Mouse (Mus musculus) MEL (cell line): ENCODE measurements around the gene Olfr204. TPM values are rescaled to one million over a fixed set of nuclear protein-coding genes. Genes with fewer than 3 reads are reported as not detected.

Source experiments
- DNase-seq: peaks from one replicate; pipeline ENCODE4 v3.0.0; 2011; ENCODE audit warnings: low read depth, low spot score
- H3K27ac ChIP-seq: 2 replicates; pipeline ENCODE4 v1.5.1; 2012; ENCODE audit warnings: low read depth, mild to moderate bottlenecking, control low read depth, low read length, moderate library complexity; ENCODE audit not compliant: control insufficient read depth
- H3K27me3 ChIP-seq, 2 experiments: fragments of 150-350 bp in 1 of 2; sonication (generic) in 1 of 2; 2 replicates each; pipeline ENCODE4 v1.6.1; 2012; ENCODE audit warnings: low read length in 2 of 2, mild to moderate bottlenecking in 2 of 2, improper control_type of control experiment in 1 of 2, moderate library complexity in 1 of 2; ENCODE audit not compliant: insufficient read depth in 2 of 2, control insufficient read depth in 1 of 2
- H3K36me3 ChIP-seq, 2 experiments: 2 replicates each; pipeline ENCODE4 v1.6.1; 2012 to 2014; ENCODE audit warnings: low read length in 2 of 2, improper control_type of control experiment in 1 of 2, inconsistent platforms in 1 of 2, mild to moderate bottlenecking in 1 of 2; ENCODE audit not compliant: insufficient read depth in 2 of 2, control insufficient read depth in 1 of 2
- H3K4me1 ChIP-seq, 2 experiments: fragments of 150-350 bp in 1 of 2; sonication (generic) in 1 of 2; 2 replicates each; pipeline ENCODE4 v1.6.1; 2012; ENCODE audit warnings: low read length in 2 of 2, improper control_type of control experiment in 1 of 2, mild to moderate bottlenecking in 1 of 2; ENCODE audit not compliant: insufficient read depth in 2 of 2, control insufficient read depth in 1 of 2
- H3K4me3 ChIP-seq, 2 experiments: fragments of 150-350 bp in 1 of 2; sonication (generic) in 1 of 2; 2 replicates each; pipeline ENCODE4 v1.5.1; 2012; ENCODE audit warnings: low read depth in 2 of 2, low read length in 2 of 2, mild to moderate bottlenecking in 2 of 2, moderate library complexity in 2 of 2, control low read depth in 1 of 2, improper control_type of control experiment in 1 of 2; ENCODE audit not compliant: control insufficient read depth in 1 of 2, insufficient read depth in 1 of 2
- H3K79me2 ChIP-seq: 2 replicates; pipeline ENCODE4 v1.6.1; 2012; ENCODE audit warnings: mild to moderate bottlenecking, low read length, moderate library complexity; ENCODE audit not compliant: control insufficient read depth, poor library complexity, insufficient read depth
- H3K9ac ChIP-seq: 2 replicates; pipeline ENCODE4 v1.6.1; 2012; ENCODE audit warnings: low read depth, mild to moderate bottlenecking, control low read depth, low read length, moderate library complexity; ENCODE audit not compliant: control insufficient read depth, poor library complexity, severe bottlenecking
- H3K9me3 ChIP-seq: fragments of 150-350 bp; sonication (generic); replicated peaks from 2 replicates; pipeline ENCODE4 v1.6.1; 2012; ENCODE audit warnings: mild to moderate bottlenecking, low read length, improper control_type of control experiment, moderate library complexity; ENCODE audit not compliant: insufficient read depth
- BHLHE40 ChIP-seq: IDR thresholded peaks from 2 replicates; pipeline ENCODE4 v1.6.1; 2012; ENCODE audit warnings: low read depth, mild to moderate bottlenecking, inconsistent platforms, low read length, improper control_type of control experiment, borderline replicate concordance
- CHD2 ChIP-seq: IDR thresholded peaks from 2 replicates; pipeline ENCODE4 v1.6.1; 2011; ENCODE audit warnings: low read length, improper control_type of control experiment
- CTCF ChIP-seq, 3 experiments: IDR thresholded peaks in 2 of 3; conservative IDR thresholded peaks in 1 of 3; 2 replicates each; pipeline ENCODE4 v1.5.1; 2011 to 2012; ENCODE audit warnings: low read length in 3 of 3, low read depth in 2 of 3, mild to moderate bottlenecking in 2 of 3, improper control_type of control experiment in 1 of 3, inconsistent platforms in 1 of 3, mixed read lengths in 1 of 3, moderate library complexity in 1 of 3; ENCODE audit not compliant: control insufficient read depth in 1 of 3, insufficient read depth in 1 of 3, poor library complexity in 1 of 3, severe bottlenecking in 1 of 3
- EP300 ChIP-seq, 2 experiments: IDR thresholded peaks; 2 replicates each; pipeline ENCODE4 v1.6.1; 2011; ENCODE audit warnings: improper control_type of control experiment in 2 of 2, low read length in 2 of 2, low read depth in 1 of 2, mild to moderate bottlenecking in 1 of 2
- ETS1 ChIP-seq: IDR thresholded peaks from 2 replicates; pipeline ENCODE4 v1.6.1; 2012; ENCODE audit warnings: low read depth, mild to moderate bottlenecking, inconsistent platforms, low read length, improper control_type of control experiment, moderate library complexity
- GATA1 ChIP-seq: IDR thresholded peaks from 2 replicates; pipeline ENCODE4 v1.6.1; 2011; ENCODE audit warnings: low read depth, low read length, improper control_type of control experiment
- KAT2A ChIP-seq: conservative IDR thresholded peaks from 2 replicates; pipeline ENCODE4 v1.6.1; 2012; ENCODE audit warnings: low read depth, low read length, improper control_type of control experiment, inconsistent platforms
- MYC ChIP-seq: IDR thresholded peaks from 2 replicates; pipeline ENCODE4 v1.6.1; 2011; ENCODE audit warnings: low read depth, mild to moderate bottlenecking, low read length, improper control_type of control experiment, moderate library complexity
- NELFE ChIP-seq: IDR thresholded peaks from 2 replicates; pipeline ENCODE4 v1.6.1; 2011; ENCODE audit warnings: low read depth, low read length, improper control_type of control experiment
- POLR2AphosphoS2 ChIP-seq: IDR thresholded peaks from 2 replicates; pipeline ENCODE4 v1.6.1; 2011; ENCODE audit warnings: low read length, improper control_type of control experiment
- RCOR1 ChIP-seq: IDR thresholded peaks from 2 replicates; pipeline ENCODE4 v1.6.1; 2012; ENCODE audit warnings: low read depth, mild to moderate bottlenecking, inconsistent platforms, low read length, improper control_type of control experiment
- TAL1 ChIP-seq: IDR thresholded peaks from 2 replicates; pipeline ENCODE4 v1.6.1; 2012; ENCODE audit warnings: mild to moderate bottlenecking, inconsistent platforms, low read length, moderate library complexity, mixed read lengths
- TBP ChIP-seq: IDR thresholded peaks from 2 replicates; pipeline ENCODE4 v1.8.0; 2011; ENCODE audit warnings: low read depth, low read length, improper control_type of control experiment
- TCF12 ChIP-seq: IDR thresholded peaks from 2 replicates; pipeline ENCODE4 v1.6.1; 2014; ENCODE audit warnings: low read depth, mild to moderate bottlenecking, inconsistent platforms, low read length, improper control_type of control experiment, moderate library complexity
- USF1 ChIP-seq: IDR thresholded peaks from 2 replicates; pipeline ENCODE4 v1.6.1; 2014; ENCODE audit warnings: low read depth, mild to moderate bottlenecking, inconsistent platforms, low read length, improper control_type of control experiment, moderate library complexity
- polyA plus RNA-seq, 2 experiments: library from polyadenylated mRNA; stranded (reverse) in 1 of 2; unstranded in 1 of 2; fragments of >175 nt in 1 of 2; fragments of >200 nt in 1 of 2; gene quantifications; 2 replicates each; pipeline versions ENCODE4 v1.2.1 to v1.2.4; 2012; ENCODE audit warnings: low replicate concordance in 2 of 2, low read depth in 1 of 2; ENCODE audit not compliant: insufficient read length in 2 of 2, insufficient read depth in 1 of 2, missing spikeins in 1 of 2
- total RNA-seq: library from RNA; depleted of rRNA; stranded (reverse); fragments of 300-350 nt; gene quantifications from 2 replicates; pipeline ENCODE4 v1.2.3, GENCODE M21; 2012; rRNA removed

Olfr204 gene
- not detected in 2 replicates for total RNA-seq
- polyA plus RNA-seq: not detected

DNA sequence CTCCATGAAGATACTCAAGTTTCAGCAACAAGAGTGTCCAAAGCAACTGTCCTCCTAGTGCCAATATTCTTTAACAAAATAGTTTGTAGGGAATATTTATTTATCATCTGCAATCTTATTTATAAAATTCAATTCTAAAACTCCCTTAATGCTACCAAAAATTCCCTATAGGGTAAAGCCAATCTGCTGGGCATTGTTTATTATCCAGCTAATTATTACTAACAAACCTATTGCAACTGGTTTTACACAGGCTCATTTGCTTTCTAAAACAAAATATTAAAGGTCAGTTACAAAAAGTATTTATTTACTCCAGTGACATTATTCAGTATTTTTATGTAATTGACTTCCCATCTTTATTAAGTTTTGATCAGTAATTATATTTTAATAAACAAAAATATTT lies at the start of gene Olfr204:
Gene Olfr204 (minus strand): TSS at position 101 of the 400 bp plus-strand sequence.
- TF ChIP-seq KAT2A (no peak), POLR2AphosphoS2 (no peak), GATA1 (no peak), TBP (no peak), BHLHE40 (no peak), TCF12 (no peak), TAL1 (no peak)
- H3K79me2 ChIP-seq: no peaks in the 10 kb centered on the region
- H3K9ac ChIP-seq: no peak within 1 kb of the TSS
- H3K4me3 ChIP-seq: no peak within 1 kb of the TSS
- H3K36me3 ChIP-seq: no peaks in the 10 kb centered on the region
- H3K27me3 ChIP-seq: no peaks in the 10 kb centered on the region
- H3K4me1 ChIP-seq: no peaks in the 10 kb centered on the region
- no peak within 1 kb of the TSS for H3K27ac ChIP-seq
- H3K9me3 ChIP-seq: no peaks in the 10 kb centered on the region
- no peak for DNase-seq

DNA sequence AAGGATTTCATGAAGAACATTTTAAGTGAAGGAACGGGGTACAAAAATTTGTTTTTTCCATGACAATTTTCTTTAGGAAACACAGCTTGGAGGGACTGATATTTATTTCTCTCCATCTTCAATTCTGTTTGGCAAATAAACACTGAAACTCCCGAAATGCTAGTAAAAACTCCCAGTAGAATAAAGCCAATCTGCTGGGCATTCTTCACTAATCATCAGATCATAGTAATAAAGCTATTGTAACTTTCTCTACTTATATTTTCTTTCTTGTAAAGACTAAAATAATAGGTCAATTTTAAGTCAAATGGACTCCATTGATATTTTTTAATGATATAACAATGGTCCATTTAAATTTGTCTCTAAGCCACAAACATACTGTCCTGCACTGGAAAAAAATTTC lies 45.8 kb upstream of the Olfr204 start, which contains the start of gene Olfr209:
Gene Olfr209 (minus strand): TSS at position 101 of the 400 bp plus-strand sequence.
- Histone ChIP-seq H3K4me3 (no peak within 1 kb of the TSS), H3K79me2 (no peaks in the 10 kb centered on the region), H3K36me3 (no peaks in the 10 kb centered on the region), H3K27me3 (no peaks in the 10 kb centered on the region), H3K27ac (no peak within 1 kb of the TSS), H3K4me1 (no peaks in the 10 kb centered on the region), H3K9me3 (no peaks in the 10 kb centered on the region), H3K9ac (no peak within 1 kb of the TSS)
- DNase-seq: no peak
- TF ChIP-seq RCOR1 (no peak), EP300 (IDR thresholded peaks at IDR 0.05; ENCODE audit: low read depth in 1 of 2, low read length in 2 of 2) (no peak), NELFE (no peak), CTCF (IDR thresholded peaks at IDR 0.05 in 2 of 3, conservative IDR thresholded peaks at IDR 0.05 in 1 of 3; ENCODE audit: control insufficient read depth in 1 of 3, insufficient read depth in 1 of 3, low read depth in 2 of 3, low read length in 3 of 3, poor library complexity in 1 of 3, severe bottlenecking in 1 of 3) (no peak), MYC (no peak), CHD2 (no peak), ETS1 (no peak)

DNA sequence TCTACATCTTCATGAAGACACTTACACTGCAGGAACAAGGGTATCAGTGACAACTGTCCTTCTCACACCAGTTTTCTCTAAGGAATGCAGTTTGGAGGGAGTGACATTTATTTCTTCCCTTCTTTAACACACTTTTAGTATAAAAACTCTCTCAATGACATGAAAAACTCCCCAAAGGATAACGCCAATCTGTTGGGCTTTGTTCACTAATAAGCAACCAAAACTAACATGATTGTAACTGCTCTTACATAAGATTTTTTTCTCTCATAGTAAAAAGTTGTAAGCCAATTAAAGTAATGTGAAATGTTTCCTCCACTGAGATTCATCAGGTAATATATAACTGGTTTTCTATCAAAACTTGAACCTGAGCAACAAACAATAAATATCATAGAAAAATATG lies 31.1 kb upstream of the Olfr204 start, which contains the start of gene Olfr206:
Gene Olfr206 (minus strand): TSS at position 101 of the 400 bp plus-strand sequence.
- Histone ChIP-seq H3K4me1 (no peaks in the 10 kb centered on the region), H3K36me3 (no peaks in the 10 kb centered on the region), H3K79me2 (no peaks in the 10 kb centered on the region), H3K27ac (no peak within 1 kb of the TSS), H3K9me3 (no peaks in the 10 kb centered on the region), H3K4me3 (no peak within 1 kb of the TSS), H3K27me3 (no peaks in the 10 kb centered on the region), H3K9ac (no peak within 1 kb of the TSS)
- TF ChIP-seq USF1: no peak
- DNase-seq: no peak
